Mouse (Mus musculus) Muller cell, postnatal 12 days (primary cell): Measurements from ENCODE around the gene Adcy2.

Experiments
- DNase-seq: peaks from one replicate; pipeline ENCODE4 v3.0.0-alpha.2; 2015; ENCODE audit errors: inconsistent ontology term

Adcy2 gene

GRCm38 (mm10) chr13:68642786-68643185, 356.6 kb downstream of the Adcy2 start:
- DNase-seq, result no peak

- no peak for DNase-seq
Measured at GRCm38 (mm10) chr13:68627041-68627440, 372.3 kb downstream of the Adcy2 start.

- DNase-seq, result peak; percentile 41
Measured at GRCm38 (mm10) chr13:68622792-68623191, 376.5 kb downstream of the Adcy2 start.

DNA sequence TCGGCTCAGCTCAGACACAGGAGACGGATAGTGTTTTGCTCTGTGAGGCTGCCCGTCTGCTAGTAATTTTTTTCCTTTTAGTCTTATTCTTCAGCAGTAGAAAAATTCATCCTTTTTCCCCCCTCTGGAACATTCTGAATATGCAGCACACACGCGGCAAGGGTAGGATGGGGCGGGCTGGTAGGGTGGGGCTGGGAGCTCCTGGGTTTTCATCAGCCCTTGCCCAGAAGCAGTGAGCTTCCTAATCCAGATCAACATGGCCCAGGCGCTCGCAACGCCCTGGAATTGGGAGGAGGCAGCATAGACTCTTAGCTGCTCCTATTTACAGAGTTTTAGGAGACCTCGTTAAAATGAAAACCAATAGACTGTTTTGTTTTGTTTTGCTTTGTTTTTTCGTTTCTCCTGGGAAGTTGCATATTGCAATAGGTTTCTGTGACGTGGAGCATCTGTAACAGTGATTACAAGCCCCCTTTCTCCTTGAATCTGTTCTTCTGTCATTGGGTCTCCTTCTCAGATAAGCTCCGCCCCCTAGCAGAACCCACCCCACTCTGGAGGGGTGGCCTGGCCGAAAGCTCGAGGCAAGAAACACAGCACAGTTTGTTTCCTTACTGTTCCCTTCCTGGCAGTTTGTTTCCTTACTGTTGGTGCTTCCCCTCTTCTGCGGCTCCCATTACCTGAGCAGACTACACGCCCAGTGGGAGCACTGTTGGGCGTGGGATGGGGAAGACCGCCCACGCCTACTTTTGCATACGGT, 391.5 kb downstream of the Adcy2 start:
- peak; percentile 10 for DNase-seq

DNA sequence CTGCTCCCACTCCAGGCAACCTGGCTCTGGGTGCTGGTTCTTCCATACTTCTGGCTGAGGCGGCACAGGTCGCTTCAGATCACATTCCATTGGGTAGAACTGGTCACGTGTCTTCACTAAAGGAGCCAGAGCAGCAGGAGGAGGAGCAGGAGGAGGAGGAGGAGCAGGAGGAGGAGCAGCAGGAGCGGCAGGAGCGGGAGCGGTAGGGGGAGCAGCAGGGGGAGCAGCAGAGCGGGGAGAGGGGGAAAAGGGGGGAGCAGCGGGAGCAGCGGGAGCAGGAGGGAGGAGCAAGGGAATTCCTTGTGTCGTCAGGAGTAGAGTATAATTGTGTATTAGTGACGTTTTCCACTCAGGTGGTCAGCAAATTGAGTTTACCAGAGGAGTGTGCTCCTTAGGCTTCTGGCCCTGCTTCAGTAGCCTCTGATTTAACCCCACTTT, 393.6 kb downstream of the Adcy2 start:
- DNase-seq, result peak; percentile 50

DNA sequence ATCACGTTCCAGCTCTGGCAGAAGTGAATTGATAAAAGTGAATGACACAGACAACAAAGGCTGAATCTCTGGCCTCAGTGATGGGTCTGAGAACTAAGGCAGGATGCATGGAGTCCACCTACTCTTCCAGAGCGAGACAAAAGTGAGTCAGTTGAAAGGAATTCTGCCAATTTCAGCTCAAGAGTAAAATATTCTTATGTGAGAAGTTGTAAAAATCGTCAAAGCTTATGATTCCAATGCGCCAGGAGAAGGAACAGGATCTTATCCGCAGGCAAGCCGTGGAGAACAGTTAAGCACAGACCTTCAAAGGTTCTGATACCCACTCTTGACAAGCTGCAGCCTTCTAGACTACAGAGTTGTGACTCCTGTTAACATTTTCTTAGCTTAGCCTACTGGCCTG, 396.3 kb downstream of the Adcy2 start:
- peak; percentile 56 for DNase-seq

- DNase-seq, result no peak
Measured at GRCm38 (mm10) chr13:68601184-68601583, 398.2 kb downstream of the Adcy2 start.

DNA sequence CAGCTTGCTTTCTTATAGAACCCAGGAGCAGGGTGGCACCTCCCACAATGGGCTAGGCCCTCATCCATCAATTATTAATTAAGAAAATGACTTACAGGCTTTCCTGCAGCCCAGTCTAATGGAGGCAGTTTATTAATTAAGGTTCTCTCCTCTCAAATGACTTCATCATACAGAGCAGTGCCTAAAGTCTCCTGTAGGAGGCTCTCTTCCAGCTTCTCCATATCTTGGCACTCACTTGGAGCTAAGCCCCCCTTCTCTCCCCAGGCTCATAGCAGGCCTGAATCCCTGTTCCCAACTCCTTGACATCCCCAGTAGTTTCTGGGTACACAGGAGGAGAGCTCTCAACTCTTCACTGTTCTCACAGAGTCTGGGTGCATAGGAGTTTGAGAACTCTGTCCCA, 400.4 kb downstream of the Adcy2 start:
- no peak for DNase-seq

DNA sequence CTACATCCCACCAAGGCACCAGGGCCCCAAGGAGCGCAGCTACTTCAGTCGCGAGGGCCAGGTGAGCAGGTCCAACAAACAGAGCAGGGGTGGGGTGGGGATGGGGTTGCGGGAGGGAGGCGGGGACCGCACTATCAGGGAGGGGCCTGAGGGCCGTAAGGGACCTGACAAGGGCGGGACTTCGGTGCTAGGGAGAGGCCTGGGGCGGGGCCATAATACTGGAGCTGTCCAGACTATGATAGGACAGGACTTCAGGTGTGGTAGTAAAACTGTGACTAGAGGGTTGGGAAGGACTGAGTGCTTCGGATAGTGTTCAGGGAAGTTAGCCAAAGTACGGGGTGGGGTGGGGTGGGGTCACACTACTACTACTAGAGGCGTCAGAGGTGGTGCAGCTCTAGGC, 401.7 kb downstream of the Adcy2 start:
- DNase-seq, result no peak

DNA sequence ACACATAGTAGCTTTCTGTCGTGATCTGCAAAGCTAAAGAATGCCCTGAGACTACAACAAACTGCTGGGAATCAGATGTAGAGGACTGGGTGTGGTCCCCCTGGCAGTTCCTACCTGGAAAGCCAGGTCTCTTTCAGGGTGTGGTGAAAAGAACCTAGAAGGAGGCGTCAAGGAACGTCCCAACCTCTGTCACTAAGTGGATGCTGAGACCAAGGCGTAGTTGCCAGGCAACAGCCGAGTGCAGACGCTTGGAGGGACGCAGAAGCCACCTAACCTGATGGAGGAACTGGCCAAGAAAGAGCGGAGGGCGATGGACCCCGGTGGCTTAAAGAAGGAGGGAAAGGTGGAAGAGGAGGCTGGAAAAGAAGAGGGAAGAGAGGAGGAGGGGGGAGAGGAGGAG, 402.1 kb downstream of the Adcy2 start, which contains the start of gene 1700001L19Rik:
Gene 1700001L19Rik (plus strand): TSS at position 223 of the 400 bp plus-strand sequence.
- no peak for DNase-seq

- DNase-seq, result no peak
Measured at GRCm38 (mm10) chr13:68593797-68594196, 405.5 kb downstream of the Adcy2 start.

GRCm38 (mm10) chr13:68588352-68588751, 411.0 kb downstream of the Adcy2 start:
- DNase-seq, result no peak

DNA sequence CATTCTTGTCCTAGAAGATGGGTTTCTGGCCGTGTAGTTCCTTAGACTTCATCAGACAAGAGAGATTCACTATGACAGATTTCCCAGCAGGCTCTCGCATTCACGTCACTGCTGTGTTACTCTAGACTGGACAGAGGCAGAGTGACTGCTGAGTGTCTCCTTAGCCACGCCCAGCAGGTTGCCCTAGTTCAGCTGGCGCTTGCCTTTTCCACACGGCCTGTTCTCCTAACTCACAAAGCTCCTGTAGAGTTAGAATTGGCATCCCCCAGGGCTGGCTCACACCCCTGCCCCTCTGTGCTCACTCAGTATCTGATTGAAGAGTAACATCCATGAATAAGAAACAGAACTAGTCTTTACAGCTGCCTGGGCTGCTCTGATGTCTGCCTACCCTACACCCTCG, 413.9 kb downstream of the Adcy2 start:
- no peak for DNase-seq

- DNase-seq, result no peak
Measured at GRCm38 (mm10) chr13:68583961-68584360, 415.4 kb downstream of the Adcy2 start.

- DNase-seq, result no peak
Measured at GRCm38 (mm10) chr13:68582517-68582780, 416.9 kb downstream of the Adcy2 start.

- peak; percentile 98 for DNase-seq
Measured at GRCm38 (mm10) chr13:68581747-68582516, 417.4 kb downstream of the Adcy2 start, which contains the start of the genes Mtrr and Fastkd3. Gene Mtrr (minus strand): TSS chr13:68582149. Gene Fastkd3 (plus strand): TSS chr13:68582234.

DNA sequence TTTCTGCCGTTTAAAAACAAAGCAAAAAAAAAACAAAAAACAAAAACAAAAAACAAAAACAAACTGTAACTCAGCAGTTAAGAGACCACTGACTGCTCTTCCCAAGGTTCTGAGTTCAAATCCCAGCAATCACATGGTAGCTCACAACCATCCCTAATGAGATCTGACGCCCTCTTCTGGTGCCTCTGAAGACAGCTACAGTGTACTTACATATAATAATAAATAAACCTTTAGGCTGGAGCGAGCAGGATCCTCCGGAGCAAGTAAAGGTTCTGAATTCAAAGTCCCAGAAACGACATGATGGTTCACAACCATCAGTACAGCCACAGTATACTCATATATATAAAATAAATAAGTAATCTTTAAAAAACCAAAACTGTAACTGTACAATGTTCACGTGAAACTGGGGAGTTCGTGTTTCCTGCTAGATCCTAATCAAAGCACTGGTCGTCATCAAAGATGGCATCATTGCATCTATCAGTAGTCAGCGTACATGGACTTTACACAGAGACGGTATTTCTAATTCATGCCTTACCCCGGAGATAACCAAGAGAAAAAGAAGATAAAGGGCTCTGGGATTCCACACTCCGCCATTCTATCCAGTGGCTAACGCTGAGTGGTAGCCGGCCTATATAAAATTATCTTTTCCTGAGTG, 418.1 kb downstream of the Adcy2 start:
- DNase-seq, result no peak

GRCm38 (mm10) chr13:68577945-68578344, 421.4 kb downstream of the Adcy2 start:
- no peak for DNase-seq

- DNase-seq, result no peak
Measured at GRCm38 (mm10) chr13:68574398-68574797, 424.9 kb downstream of the Adcy2 start.

DNA sequence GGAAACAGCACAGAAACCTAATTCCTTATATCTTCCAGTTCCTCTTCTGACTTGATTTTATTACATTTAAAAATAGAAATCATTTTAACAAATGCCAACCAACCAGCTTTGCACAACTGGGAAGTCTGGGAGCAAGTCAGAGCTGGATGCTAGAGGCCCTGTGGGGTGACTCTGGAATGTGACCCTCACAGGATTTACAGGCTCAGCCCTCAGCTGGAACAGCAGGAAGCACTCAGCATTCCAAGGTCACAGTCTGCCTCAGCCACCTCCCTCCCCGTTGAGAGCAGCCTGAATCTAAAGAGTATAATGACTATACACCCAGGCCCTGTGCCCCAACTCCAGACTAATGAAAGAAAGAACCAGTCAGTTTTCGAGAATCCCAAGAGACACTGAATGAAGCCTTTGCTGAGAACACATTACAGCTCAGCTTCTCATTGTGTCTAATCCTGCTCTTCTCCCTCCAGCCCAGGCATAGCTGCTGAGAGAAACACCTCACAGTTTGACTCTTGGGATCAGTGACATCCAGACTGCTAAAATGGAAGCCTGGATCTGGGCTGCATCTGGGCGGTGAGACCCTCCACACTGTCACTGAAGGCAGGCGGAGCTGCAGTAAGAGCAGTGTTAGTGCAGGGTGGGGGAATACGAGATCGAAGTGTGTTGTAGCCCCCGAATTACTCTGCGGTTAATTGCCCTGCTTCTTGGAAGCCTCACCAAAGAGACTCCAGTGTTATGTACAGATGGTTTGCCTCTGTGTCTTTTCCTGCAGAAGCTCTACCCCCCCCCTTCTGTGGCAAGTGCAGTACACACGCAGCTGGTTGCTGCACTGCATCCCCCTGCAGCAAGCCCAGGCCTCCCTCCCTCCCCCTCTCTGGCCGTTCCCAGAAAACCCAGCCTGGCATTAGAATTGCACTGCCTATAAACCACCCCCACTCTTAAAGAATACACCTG, 426.1 kb downstream of the Adcy2 start:
- peak; percentile 31 for DNase-seq

GRCm38 (mm10) chr13:68572247-68572646, 427.1 kb downstream of the Adcy2 start:
- no peak for DNase-seq
